Mouse (Mus musculus) cortical plate, adult 2 months (tissue): Measurements from ENCODE around the gene Xkr7.

Source experiments
- CTCF ChIP-seq: fragments of 200-500 bp; IDR thresholded peaks from 2 replicates; pipeline ENCODE4 v1.5.1; 2011; ENCODE audit warnings: mild to moderate bottlenecking, control low read depth, low read length; ENCODE audit not compliant: insufficient read depth; ENCODE audit errors: extremely low read depth
- POLR2A ChIP-seq: fragments of 200-500 bp; IDR thresholded peaks from 2 replicates; pipeline ENCODE4 v1.6.1; 2011; ENCODE audit warnings: mild to moderate bottlenecking, low read length, control low read depth; ENCODE audit not compliant: insufficient read depth; ENCODE audit errors: extremely low read depth

GRCm38 (mm10) chr2:153064190-153064970 is 32.7 kb downstream of the Xkr7 start:
- no peak for TF ChIP-seq CTCF
- TF ChIP-seq POLR2A, result no peak
